Mouse (Mus musculus) cerebellum, adult 2 months (tissue): ENCODE measurements at regions not wholly inside any gene's neighbourhood (a gene's known extent, or its start where the extent isn't known, plus 50 kb on each side); places are given as distances from the start of the nearest gene placed in this dataset.

Experiments
- CTCF ChIP-seq: fragments of 200-500 bp; IDR thresholded peaks from 2 replicates; pipeline ENCODE4 v1.5.1; 2011; ENCODE audit warnings: low read depth, mild to moderate bottlenecking, control low read depth, low read length, moderate library complexity, borderline replicate concordance; ENCODE audit not compliant: insufficient read depth
- POLR2A ChIP-seq: fragments of 200-500 bp; IDR thresholded peaks from 2 replicates; pipeline ENCODE4 v1.6.1; 2011; ENCODE audit warnings: low read length, control low read depth, borderline replicate concordance; ENCODE audit not compliant: insufficient read depth

- TF ChIP-seq POLR2A, result no peak
- TF ChIP-seq CTCF, result no peak
Observed at GRCm38 (mm10) chr14:120699378-120699777, 211.6 kb upstream of the Ipo5 start.
